Mouse (Mus musculus): ENCODE measurements at regions not wholly inside any gene's neighbourhood (a gene's known extent, or its start where the extent isn't known, plus 50 kb on each side); places are given as distances from the start of the nearest gene placed in this dataset.

- ATAC-seq (replicated peaks; ENCODE audit: low read depth, poor library complexity, severe bottlenecking), result no peak
Measured at GRCm38 (mm10) chr2:46678366-46678765, 1561.2 kb upstream of the Zeb2 start.

DNA sequence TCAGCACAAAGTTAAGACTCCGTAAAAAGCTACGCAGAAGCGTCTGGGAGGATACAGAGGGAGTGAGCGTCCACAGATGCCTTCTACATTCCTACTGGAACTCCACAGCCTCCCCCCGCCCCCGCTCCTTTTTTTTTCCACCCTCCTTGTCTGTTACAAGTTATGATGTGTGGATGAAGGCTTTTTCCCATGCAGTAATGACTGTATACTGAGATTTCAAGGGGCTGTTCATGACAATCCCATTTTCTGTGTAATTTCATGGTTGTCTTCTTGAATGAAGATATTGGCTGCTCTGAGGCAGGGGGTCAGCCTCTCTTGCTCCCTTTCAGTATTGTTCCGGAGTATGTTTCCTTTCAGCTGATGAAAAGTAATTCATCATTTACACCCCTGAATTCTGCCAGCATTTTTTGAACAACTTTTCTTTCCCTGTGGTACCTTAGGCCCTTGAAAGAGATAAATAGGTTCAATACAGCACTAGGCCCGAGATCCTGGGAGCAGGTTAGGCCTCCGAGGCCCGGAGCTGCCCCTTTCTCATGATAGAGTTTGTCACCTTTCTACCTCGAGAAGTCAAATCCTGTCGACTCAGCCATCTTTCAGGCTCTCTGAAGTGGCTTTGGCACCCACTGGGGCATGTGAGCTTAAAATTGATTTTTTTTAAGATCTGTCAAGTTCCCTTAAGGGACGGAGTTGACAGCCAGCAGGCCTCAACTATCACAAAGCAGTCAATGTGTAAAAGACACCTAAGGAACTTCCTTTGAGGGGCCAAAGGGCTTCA lies 1552.5 kb upstream of the Zeb2 start:
- ATAC-seq (replicated peaks; ENCODE audit: low read depth, poor library complexity, severe bottlenecking), result no peak

DNA sequence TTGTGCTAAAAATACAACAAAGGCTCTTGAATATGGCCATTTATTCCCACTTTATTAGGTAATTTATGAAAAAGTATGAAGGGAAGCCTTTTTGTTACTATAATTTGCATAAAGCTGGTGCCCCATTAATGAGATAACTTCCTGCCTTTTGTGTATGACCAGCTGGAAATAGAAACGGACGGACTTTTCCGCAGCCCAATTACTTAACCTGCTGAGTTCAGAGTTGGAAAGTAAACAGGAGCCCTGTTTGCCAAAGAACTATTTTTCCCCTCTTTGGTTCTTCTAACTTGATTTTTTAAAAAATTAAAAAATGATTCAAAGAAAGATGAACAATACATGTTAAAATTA lies 1549.8 kb upstream of the Zeb2 start:
- no peak for ATAC-seq (replicated peaks; ENCODE audit: low read depth, poor library complexity, severe bottlenecking)

DNA sequence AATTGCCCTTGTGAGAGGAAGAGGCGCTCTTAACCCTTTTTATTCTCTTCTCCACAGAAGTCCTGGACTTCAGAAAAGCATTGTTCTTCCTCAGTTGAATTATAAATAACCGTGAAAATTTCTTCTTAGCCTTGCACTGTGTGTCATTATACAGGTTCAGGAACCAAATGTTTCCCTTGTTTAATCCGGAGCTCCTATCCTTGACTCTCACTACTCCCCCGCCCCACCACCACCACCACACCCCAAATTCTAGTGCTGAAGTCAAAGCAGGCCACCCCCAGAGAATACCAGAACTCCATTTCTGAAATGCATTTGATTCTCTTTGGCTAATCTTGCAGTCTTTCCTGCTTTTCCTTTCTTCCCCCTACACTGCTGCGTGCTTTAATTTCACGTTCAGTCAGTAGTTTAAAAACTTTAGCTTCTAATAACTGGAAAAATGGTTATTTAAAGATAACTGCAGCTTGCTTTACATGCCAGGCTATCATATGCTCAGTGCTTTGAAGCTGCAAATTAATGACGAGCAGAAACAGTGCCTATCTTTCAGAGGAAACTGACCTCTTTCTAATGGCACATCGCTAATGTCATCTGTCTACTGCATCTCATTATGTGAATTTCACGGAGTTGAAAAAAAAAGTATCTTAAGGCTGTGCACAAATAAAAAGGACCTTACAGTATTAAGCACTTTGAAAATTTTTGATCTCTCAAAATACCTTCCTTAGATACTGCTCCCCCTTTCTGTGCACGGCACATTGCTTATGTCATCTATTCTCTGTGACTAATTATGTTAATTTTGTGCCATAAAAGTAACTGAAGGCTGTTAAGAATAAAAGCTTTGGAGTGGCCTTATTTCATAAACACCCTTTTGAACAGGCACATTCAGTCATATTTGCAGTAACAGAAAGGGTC lies 1549.1 kb upstream of the Zeb2 start:
- no peak for ATAC-seq (replicated peaks; ENCODE audit: low read depth, poor library complexity, severe bottlenecking)

DNA sequence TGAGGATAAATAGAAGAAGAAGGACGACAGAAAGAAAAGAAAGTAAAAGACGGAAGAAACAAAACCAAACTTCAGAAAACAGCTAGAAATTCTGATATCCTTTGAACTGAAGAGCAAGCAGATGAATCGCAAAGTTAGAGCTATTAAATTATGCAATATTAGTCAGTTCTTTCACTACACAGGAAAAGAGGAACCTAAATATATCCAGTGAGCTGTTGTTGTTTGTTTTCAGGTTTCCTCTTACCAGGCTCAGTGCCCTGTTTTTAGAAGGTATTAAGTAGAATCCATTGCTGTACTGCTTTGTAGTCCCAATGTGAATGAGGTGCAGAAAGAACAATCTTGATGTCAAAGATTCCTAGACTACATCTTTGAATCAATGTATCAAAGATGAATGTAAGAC lies 1544.7 kb upstream of the Zeb2 start:
- peak; percentile 52; the same call in 1 of the 2 replicates for ATAC-seq (replicated peaks; ENCODE audit: low read depth, poor library complexity, severe bottlenecking)

- ATAC-seq (replicated peaks; ENCODE audit: low read depth, poor library complexity, severe bottlenecking), result no peak
Measured at GRCm38 (mm10) chr2:46660577-46660976, 1543.4 kb upstream of the Zeb2 start.

- ATAC-seq (replicated peaks; ENCODE audit: low read depth, poor library complexity, severe bottlenecking), result no peak
Measured at GRCm38 (mm10) chr2:46655289-46655688, 1538.1 kb upstream of the Zeb2 start.

GRCm38 (mm10) chr2:46652616-46653015 lies 1535.4 kb upstream of the Zeb2 start:
- no peak for ATAC-seq (replicated peaks; ENCODE audit: low read depth, poor library complexity, severe bottlenecking)

DNA sequence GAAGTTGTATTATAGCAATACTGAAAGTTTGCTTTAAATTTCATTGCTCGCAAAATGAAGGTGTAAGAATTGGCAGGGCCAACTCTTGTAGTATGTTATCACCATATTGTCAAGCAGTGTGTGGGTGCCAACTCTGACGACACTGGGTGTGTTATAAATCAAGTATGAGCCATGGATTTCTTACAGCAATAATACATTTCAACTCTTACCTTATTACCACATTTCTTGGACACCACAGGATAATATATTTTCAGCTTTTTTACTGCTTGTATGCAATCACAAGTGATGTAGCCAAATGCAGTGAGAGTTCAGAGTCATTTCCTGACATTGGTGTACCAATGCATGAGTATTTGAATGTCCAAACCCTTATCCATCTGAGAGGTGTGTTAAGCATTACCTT lies 1529.2 kb upstream of the Zeb2 start:
- ATAC-seq (replicated peaks; ENCODE audit: low read depth, poor library complexity, severe bottlenecking), result no peak

DNA sequence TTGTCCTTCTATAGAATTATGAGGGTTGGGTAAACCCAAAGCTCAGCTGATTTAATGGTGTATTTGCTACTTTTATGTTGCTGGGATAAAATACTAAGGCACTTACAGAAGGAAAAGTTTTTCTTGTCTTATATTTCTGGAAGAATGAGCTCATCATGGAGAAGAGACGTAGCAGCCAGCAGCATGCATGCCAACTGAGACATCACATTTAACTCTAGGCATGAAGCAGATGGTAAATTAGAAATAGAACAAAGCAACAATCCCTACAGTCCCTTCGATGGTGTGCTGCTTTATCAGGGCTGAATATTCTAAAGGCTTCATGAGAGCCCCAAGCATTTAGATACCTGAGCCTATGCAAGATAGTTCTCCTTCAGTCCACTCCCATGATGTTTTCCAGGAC lies 1492.0 kb upstream of the Zeb2 start:
- ATAC-seq (replicated peaks; ENCODE audit: low read depth, poor library complexity, severe bottlenecking), result no peak

DNA sequence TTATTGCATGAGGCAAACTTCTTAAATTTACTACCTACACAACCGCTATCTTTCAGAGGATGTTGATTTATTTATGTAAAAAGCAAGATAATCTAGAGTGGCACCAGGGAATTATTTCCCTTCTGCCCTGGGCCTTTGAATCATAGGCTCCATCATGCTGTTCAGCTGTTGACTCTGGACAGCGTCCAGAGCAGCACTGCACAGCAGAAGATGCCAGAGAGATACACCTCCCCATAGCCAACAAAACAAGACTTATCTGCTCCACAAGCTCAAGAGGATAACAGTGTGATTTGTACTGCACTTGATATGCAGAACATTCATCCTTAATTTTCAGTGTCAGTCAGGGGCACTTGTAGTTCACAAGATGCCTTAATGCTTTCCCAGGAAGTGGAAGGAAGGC lies 1464.6 kb upstream of the Zeb2 start:
- no peak for ATAC-seq (replicated peaks; ENCODE audit: low read depth, poor library complexity, severe bottlenecking)

DNA sequence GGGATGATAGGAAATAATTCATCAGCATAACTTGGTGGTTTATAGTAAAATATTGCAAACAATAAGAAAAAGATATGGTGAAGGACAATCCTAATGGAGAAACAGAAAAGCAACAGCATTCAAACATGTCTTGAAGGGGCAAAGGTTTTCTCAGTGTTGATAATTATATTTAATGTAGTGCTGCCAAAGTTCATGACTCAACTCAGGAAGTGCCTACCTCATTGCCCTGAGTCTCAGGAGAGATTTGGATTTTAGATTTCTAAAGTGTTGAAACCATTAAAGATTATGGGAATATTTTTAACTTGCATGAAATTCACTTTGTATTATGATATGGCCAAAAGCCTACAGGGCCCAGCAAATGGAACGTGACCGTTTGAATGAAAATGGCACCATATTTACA lies 1453.2 kb upstream of the Zeb2 start:
- no peak for ATAC-seq (replicated peaks; ENCODE audit: low read depth, poor library complexity, severe bottlenecking)

- no peak for ATAC-seq (replicated peaks; ENCODE audit: low read depth, poor library complexity, severe bottlenecking)
Measured at GRCm38 (mm10) chr2:46533395-46533794, 1416.2 kb upstream of the Zeb2 start.

DNA sequence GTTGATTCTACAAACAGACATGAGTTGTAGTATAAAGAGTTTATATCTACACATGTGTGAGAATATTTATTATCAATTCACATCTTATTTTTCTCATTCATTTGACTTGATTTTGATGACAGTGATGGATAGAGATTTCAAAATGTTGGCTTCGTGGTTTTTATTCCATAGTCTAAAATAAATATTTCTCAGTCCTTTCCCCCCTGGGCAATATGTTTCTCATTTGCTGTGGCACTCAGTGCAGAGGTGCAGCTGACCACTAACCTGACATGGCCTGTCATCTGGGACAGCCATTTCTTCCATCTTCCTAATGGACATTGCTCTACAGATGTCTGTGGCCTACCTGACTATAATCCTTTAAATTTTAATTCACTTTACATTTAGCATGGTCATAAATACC lies 1413.5 kb upstream of the Zeb2 start:
- no peak for ATAC-seq (replicated peaks; ENCODE audit: low read depth, poor library complexity, severe bottlenecking)

GRCm38 (mm10) chr2:46525223-46525622 lies 1408.0 kb upstream of the Zeb2 start:
- ATAC-seq (replicated peaks; ENCODE audit: low read depth, poor library complexity, severe bottlenecking), result peak; percentile 87

DNA sequence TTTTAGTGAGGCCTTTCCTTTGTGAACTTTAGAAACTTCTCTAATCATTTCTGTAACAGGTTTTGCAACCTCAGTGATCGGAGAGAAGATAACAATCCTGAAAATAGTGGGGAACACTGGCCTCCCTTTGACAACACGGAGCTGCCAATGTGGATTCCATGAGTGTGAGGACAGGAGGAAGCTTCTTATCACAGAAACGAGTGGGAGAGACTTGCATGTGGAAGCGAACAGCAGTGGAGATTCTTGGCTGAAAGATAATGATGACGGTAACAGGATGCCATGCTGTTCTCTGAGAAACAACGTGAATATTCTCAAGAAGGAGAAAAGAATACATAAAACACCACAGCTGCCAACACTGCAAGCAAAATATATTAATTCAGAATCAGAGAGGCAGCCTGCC lies 1407.4 kb upstream of the Zeb2 start:
- ATAC-seq (replicated peaks; ENCODE audit: low read depth, poor library complexity, severe bottlenecking), result no peak

- ATAC-seq (replicated peaks; ENCODE audit: low read depth, poor library complexity, severe bottlenecking), result no peak
Measured at GRCm38 (mm10) chr2:46521147-46521965, 1404.2 kb upstream of the Zeb2 start.

- no peak for ATAC-seq (replicated peaks; ENCODE audit: low read depth, poor library complexity, severe bottlenecking)
Measured at GRCm38 (mm10) chr2:46512237-46513028, 1395.2 kb upstream of the Zeb2 start.

DNA sequence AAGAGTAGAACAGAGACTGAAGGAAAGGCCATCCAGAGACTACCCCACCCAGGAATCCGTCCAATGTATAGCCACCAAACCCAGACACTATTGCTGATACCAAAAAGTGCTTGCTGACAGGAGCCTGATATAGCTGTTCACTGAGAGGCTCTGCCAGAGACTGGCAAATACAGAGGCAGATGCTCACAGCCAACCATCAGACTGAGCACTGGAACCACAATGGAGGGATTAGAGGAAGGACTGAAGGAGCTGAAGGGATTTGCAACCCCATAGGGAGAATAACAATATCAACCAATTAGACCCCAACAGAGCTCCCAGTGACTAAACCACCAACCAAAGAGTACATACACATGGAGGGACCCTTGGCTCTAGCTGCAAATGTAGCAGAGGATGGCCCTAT lies 1389.8 kb upstream of the Zeb2 start:
- no peak for ATAC-seq (replicated peaks; ENCODE audit: low read depth, poor library complexity, severe bottlenecking)

DNA sequence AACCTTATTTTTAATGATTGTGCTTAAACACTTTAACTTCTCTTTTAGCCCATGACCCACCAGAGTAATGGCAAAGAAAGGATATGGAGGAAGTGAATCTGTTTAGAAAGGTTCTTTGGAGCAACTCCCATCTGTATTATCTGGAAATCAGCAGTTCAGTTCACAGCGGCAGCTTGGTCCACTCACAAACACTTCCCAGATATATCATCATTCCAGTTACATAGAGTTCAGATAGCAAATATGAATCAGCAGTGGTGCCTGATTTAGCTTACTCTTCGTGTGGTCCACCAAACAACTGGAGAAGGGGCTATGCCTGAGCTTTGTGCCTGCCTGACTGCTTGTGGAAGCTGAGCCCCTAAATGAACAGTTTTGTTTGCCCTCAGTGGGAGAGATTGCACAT lies 1385.9 kb upstream of the Zeb2 start:
- no peak for ATAC-seq (replicated peaks; ENCODE audit: low read depth, poor library complexity, severe bottlenecking)

Data from common myeloid progenitor, adult 5-6 weeks (primary cell).